Mouse (Mus musculus) A20 (cell line): ENCODE measurements around the gene Inpp5a.

ENCODE experiments used
- DNase-seq: peaks from one replicate; pipeline ENCODE4 v3.0.0-alpha.2; 2011; ENCODE audit warnings: low read depth, low spot score

The Inpp5a gene

GRCm38 (mm10) chr7:139388670-139389212, at the start of gene Inpp5a:
Gene Inpp5a, plus strand, starts transcription at chr7:139389109.
- peak; percentile 98 for DNase-seq

- DNase-seq: no peak
Measured at GRCm38 (mm10) chr7:139339184-139339583, 49.7 kb upstream of the Inpp5a start.

- no peak for DNase-seq
Measured at GRCm38 (mm10) chr7:139341020-139341660, 47.8 kb upstream of the Inpp5a start.

- no peak for DNase-seq
Measured at GRCm38 (mm10) chr7:139342809-139343208, 46.1 kb upstream of the Inpp5a start.

GRCm38 (mm10) chr7:139347051-139347450, 41.9 kb upstream of the Inpp5a start:
- no peak for DNase-seq

GRCm38 (mm10) chr7:139350606-139351005, 38.3 kb upstream of the Inpp5a start:
- DNase-seq: no peak

- DNase-seq: no peak
Measured at GRCm38 (mm10) chr7:139354370-139355139, 34.4 kb upstream of the Inpp5a start.

- DNase-seq: no peak
Measured at GRCm38 (mm10) chr7:139357043-139357442, 31.9 kb upstream of the Inpp5a start.

- DNase-seq: no peak
Measured at GRCm38 (mm10) chr7:139359906-139360305, 29.0 kb upstream of the Inpp5a start.

- no peak for DNase-seq
Measured at GRCm38 (mm10) chr7:139360890-139361559, 27.9 kb upstream of the Inpp5a start.

- no peak for DNase-seq
Measured at GRCm38 (mm10) chr7:139361799-139362198, 27.1 kb upstream of the Inpp5a start.

- no peak for DNase-seq
Measured at GRCm38 (mm10) chr7:139362514-139362913, 26.4 kb upstream of the Inpp5a start.

- no peak for DNase-seq
Measured at GRCm38 (mm10) chr7:139363281-139364004, 25.5 kb upstream of the Inpp5a start.

GRCm38 (mm10) chr7:139364005-139364557, 24.8 kb upstream of the Inpp5a start:
- DNase-seq: no peak

GRCm38 (mm10) chr7:139364936-139365830, 23.7 kb upstream of the Inpp5a start:
- no peak for DNase-seq

- DNase-seq: no peak
Measured at GRCm38 (mm10) chr7:139366131-139366530, 22.8 kb upstream of the Inpp5a start.

- DNase-seq: no peak
Measured at GRCm38 (mm10) chr7:139366549-139366948, 22.4 kb upstream of the Inpp5a start.

- DNase-seq: no peak
Measured at GRCm38 (mm10) chr7:139368218-139368617, 20.7 kb upstream of the Inpp5a start.

- DNase-seq: no peak
Measured at GRCm38 (mm10) chr7:139368722-139369380, 20.1 kb upstream of the Inpp5a start.
